Mouse (Mus musculus): ENCODE data around the gene Nars2.

Nars2 gene

DNA sequence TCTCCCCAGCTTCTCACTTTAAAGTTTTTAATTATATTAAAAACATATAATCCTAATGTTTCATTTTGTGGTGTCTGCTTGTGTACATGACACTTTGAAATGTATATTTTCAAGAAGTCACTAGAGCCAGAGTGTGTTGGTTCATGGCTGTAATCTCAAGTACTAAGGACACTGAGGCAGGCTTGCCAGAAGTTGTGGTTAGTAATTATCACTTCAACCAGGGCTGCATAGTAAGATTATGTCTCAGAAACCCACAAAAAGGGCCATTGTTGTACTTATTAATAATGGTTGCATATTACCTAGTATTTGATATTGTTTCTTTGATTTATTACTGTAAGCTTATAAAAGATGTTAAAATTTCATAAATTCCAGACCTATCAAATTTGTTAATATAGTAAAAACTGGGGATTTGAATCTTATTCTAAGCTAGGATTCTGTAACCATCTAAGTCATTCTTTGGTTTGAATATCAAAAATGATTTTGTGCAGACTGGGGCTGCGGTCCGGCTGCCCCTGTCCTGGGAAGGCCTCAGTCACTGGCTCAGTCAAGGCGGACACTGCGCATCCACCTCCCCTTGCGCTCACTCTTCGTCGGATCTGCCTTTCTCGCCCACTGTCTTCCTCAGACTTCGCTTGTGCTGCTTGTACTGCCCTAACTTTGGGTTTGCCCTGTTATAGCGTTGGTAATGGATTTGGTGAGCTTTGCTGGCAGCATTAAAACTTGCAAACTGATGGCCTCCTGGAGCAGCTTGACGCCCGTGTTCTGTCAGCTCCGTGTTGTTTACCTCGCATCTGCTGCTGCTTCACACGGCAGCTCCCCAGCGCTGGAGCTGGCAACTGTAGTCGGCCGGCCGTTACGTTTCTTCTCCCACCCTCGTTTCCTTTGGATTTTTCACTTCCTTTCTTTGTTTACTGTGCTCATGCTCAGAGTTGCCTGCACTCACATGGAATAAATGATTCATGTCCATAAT is 20.0 kb downstream of the Nars2 start:
- DNase-seq: peak; percentile 31 to 59

DNA sequence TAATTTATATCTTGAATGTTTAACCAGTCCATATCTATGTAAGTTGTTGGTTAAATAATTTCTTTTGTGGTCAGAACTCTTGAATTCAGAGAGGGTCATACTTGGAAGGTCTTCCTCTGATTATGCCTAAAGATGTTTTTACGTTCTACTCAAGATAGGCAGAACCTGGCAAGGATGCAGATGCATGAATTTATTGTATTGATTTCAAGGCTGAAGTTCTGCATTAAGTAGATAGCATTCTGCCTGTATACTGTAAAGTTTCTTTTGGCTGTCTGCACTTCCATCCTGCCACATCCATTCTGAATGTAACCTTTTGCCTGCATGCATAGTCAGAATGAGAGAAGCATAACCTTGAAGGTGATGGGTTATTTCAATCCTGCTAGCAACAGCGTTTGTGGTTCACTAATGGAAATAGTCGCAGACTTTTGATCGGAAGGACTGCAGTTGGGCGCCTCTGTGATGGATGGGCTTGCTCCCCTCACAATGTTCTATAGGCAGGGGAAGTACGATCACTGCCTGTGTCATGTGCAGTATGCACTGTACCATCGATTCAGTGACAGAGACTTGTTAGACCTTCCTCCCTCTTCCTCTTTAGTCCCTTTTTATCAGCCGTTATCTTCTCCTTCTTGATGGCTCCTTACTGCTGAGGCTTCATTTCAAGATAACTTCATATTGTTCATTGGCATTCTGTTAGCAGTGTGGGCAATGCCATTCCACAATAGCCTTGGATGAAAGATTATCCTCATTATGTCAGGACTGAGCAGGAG is 21.0 kb downstream of the Nars2 start:
- no peak for DNase-seq

DNA sequence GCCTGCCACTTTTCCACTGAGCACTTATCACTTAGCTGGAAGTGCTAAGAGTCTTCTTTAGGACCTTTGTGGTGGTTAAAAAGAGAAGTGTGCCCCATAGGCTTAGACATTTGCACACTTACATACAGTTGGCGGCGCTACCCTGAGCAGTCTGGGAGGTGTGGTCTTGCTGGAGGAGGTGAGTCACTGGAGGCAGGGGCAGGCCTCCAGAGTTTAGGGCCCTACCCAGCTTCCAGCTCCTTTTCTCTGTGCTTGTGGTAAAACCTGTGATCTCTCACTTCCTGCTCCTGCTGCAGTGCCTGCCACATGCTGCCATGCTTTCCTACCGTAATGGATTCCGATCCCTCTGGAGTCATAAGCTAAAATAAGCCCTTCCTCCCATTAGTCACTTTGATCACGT is 24.6 kb downstream of the Nars2 start:
- no peak for DNase-seq

DNA sequence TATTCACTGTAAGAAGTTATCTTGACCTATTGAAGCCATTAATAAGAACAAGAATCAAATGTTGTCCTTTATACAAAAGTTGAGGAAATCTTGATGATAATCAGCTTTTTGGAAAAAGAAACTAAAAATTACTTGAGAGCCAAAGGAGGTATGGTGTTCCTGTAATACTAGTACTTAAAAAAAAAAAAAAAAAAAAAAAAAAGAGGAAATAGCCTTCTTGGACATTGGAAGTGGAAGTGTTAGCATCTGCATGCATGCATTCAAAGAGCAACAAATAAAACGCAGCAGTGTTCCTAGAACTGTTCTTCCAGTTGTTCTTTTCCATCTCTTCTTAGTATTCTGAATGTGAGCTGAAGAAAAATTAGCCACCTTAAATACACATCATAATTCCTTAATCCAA is 25.9 kb downstream of the Nars2 start:
- DNase-seq: no peak

DNA sequence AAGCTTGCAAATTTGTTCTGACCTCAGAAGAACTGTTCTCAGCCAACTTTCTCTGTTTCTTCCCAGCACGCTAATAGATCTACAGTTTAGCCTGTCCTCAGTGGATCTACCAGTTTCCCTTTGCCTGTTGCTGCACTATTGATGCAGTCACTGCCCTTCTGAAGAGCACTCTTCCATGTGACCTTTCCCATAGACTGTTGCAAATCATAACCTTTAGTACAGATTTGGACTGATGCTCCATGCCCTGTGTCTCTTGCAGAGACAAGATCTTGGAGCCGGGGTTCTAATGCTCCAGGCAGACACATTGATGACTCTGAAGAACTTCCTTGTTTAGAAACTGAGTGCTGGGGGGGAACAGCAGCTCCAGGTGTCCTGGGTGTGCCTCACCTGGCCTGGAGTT is 30.1 kb downstream of the Nars2 start:
- no peak for DNase-seq

DNA sequence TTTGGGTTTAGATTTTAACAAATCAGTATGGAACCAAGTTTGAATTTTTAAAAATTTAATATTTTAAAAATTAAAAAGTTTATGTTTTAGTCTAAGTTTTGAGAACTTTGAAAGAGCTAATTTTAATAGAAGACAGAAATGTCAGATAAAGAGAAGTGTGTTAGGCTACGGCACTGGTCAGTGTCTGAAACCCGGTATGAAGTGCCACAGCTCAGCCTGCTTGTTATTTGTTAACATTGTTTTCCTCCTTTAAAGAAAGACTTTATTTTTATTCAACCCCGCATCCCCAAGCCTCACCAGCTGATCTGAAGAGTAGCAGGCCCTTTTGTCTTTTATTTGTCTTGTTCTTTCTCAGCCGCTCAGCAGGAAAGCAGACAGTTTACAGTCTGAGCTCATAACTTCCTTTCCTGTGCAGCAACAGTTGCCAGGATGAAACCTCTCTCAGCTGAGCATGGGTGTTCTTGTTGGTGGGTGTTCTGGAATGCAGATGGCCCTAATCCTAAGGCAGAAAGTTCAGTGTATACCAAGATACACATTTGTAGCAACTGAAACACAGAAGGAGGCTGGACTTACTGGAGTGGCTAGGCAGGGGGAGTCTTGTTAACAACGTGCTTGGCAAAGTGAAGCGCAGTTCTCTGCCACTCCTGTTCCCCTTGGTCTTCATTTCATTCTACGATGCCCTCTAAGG is 32.5 kb downstream of the Nars2 start:
- peak; percentile 38 to 55 for DNase-seq

DNA sequence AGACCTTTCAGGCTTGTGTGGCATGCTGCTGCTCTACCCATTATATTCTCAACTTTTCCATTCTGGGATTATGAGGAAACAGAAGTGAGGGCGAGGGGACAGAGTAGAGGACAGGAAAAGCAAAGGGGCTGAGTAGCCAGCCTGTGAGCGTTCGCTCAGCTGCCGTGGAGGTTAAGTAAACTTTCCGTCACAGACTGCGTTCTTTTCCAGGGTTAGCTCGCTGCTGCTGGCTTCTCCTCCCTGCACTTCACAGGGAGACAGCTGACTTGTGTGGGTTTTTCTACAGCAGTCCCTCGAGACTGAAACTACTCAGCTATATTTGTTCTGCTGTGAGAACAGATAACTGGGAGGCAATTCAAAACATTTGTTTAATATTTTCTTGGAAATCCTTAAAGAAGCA is 34.5 kb downstream of the Nars2 start:
- DNase-seq: peak; percentile 48 to 59

DNA sequence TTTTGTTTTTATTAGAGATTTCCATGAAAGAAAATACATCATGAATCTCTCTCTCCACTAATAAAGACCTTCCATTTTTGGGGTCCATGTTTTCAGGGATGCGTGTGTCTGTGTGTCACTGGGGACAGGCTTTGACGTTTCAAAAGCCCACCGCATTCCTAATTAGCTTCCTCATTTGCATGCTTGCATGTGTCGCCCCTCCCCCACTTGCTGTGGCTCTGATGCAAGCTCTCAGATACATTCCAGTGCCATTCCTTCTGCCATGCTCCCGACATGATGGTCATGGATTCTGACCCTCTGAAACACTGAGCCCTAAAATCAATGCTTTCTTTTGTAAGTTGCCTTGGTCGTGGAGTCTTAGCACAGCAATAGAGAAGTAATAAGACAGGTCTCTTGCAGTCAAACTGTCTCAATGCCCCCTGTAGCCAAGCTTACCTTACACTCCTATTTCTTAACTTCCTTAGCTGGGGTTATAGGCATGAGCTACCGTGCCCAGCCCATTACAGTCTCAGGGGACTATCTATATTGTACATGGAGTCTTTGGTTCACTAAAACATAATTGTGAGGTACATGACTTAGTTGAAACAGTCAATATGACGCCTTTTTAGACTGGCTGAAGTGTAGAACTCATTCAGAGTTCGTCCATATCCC is 35.6 kb downstream of the Nars2 start:
- no peak for DNase-seq

DNA sequence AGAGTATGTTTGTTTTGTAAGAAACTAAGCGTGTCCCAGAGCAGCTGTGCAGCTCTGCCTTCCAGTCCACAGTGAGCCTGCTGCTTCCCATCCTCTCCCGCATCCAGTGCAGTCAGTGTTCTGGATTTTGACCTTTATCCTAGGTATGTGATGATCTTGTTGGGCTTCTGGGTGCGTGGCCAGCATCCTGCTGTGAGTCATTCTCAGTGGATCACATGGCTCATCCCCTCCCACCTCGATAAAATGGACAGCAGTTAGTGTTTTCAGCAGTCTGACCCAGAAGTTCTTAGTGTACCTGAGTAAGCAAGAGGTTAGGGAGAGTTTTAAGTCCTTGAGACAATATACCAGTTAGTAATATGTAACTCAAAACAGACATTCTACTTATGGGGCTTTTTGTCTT is 36.4 kb downstream of the Nars2 start:
- no peak for DNase-seq

DNA sequence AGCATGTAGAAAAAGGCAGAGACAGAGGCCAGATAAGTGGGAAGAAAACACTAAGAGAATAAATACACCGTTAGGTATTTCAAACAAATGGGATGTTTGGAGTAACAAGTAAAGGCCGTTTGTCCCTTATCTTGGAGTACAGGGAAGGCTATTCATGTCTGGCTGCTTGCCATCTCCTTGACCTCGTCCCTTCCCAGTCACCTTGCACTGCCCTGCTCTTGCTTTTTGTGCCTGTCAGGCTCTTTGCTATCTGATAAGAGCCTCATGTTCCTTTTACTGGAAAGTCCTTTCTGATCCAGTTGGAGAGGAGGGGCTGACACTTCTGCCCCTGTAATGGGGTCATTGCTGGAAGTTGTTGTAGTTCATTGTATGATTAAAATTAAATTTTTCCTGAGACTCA is 61.7 kb downstream of the Nars2 start:
- DNase-seq: peak; percentile 31 to 47

DNA sequence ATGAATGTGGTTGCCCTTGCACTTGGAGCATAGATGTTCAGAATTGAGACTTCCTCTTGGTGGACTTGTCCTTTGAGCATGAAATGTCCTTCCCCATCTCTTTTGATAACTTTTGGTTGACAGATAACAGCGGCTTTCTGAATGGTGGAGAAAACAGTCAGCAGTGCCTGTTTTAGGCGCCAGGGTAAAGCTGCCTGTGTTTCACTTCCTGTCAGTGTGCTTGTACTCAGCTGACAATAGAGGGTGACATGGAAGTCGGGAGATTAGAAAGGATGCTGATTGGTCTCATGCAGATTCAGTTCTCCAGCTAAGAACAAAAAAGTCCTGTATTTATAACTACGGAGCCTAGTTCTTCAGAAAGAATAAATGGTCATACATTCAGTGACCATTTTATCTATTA is 66.7 kb downstream of the Nars2 start:
- DNase-seq: peak in 1 of 2 experiments; percentile 8

DNA sequence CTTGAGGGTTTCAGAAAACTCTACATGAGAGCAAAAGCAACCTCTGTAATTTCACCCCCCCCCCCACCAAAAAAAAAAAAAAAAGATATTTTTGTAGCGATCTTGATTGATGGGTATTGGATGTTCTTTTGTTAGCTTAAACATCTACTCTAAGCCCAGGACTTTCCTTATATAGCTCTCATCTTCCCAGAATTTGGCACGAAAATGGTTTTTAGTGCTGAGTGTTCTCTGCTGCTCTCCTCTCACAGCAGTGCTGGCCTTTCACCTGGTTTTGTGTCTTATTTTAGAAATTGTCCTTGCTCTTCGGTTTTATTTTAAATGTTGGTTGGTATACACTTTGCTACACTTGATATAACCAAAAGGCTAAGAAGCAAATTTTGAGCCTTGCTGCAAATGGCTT is 67.1 kb downstream of the Nars2 start:
- DNase-seq: no peak

DNA sequence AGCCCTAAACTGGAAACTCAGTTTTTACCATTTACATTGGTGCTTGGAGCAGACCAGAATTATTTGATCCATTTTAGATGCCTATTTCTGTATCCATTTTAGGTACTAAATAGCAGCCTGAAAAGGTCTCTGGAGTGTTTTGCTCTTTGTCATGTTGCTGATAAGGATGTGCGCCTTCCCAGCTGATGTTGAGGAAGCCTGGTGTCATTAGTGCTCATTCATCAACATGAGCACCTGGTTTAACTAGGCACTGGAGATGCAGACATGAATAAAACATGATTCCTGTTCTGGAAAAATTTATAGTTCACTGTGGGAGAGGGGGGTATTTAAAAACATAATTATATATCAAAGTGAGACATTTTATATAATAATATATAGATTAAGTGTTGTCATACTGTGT is 68.0 kb downstream of the Nars2 start:
- no peak for DNase-seq

DNA sequence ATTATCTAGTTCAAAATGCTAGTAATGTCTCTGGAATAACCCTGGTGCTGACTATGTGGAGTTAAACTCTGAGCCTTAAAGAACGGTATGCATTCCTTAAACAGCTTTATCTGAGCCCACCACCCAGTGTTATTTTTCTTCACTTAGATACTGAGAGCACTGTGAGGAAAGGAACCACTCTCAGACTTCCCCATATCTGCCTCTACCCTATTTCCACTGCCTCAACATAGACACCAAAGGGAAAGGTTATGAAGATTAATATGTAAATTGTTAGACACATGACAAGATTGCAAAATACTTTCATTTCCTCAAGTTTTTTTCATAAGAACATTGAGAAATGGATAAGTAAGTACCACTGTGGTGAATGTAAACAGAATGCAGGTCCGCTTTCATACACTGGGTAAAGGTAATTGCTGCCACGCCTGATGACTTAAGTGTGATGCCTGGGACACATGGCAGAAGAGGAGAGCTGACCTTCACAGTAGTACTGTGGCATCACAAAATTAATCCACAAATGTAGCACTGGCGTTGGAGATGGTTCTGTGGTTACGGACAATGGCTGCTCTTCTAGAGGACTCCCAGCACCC is 75.6 kb downstream of the Nars2 start:
- no peak for DNase-seq

DNA sequence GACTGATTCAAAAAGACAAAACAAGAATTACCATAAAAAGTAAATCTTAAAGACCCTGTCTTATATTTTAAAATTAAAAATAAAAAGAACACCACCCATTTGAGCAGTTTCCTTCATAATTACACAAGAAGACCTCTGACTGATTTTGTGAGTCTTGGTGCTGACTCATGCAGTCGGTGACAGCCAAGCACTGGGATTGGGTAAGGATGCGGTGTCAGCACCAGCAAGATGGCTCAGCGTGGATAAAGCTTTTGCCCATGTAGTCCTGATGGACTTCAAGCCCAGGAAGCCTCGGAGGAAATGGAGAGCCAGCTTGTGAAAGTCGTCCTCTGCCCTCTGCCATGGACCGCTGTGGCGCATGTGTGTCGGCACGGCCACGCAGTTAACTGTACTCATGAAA is 77.8 kb downstream of the Nars2 start:
- DNase-seq: peak; percentile 12 to 21

DNA sequence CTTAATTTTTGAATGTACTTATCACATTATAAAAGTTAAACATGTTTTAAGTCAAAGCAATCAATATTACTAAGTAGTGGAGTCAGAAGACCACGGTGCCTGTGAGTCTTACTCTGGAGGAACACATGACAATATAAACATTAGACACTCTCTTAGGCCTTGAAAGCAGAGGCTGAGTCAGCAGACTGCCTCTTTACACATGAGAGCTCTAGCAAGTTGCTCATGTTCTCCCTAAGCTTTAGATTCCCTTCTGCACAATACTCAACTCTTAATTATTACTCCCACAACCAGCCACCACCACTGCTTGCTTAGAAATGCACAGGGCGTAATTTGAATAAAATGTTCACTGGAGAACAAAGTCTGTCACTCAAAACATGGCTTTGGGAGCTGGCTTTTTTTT is 81.1 kb downstream of the Nars2 start:
- DNase-seq: no peak

DNA sequence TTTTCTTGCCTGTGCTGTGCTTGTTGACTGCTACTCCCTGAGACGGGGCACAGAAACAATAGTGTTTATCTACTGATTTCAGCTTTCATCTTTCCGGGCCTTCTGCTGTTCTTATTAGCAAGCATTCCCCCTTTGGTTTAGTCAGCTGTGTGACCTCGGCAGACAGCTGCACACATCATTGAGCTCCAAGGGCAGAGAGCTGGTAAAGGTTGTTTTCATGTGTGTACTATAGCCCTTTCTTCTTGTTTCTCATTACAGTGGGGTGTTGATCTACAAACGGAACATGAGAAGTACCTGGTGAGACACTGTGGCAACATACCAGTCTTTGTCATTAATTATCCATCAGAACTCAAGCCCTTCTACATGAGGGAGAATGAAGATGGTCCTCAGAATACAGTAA is 88.3 kb downstream of the Nars2 start:
- no peak for DNase-seq

DNA sequence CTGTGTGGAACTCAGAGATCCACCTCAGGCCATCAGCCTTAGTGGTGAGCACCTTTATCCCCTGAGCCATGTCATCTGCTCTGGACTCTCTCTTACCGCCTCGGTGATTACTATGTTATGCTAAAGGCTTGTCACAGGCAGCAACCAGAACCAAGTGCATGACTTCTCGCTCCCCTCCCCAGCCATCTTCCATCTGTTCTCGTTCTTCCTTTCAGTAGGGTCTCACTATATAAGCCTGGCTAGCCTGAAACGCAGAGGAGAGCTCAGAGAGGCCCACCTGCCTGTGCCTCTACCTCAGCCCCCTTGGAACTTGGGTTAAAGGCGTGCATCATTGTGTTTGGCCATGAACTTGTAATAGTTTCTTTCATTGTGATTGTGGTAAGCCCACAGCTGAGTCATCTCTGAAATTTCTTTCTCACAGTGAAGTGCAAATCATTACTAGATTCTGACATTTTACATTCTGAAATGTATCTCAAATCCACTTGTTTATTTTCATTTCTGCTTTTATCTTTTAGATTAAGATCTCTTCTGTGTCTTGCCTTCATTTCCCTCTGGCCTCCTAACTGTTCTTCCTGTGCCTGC is 90.7 kb downstream of the Nars2 start:
- DNase-seq: no peak

DNA sequence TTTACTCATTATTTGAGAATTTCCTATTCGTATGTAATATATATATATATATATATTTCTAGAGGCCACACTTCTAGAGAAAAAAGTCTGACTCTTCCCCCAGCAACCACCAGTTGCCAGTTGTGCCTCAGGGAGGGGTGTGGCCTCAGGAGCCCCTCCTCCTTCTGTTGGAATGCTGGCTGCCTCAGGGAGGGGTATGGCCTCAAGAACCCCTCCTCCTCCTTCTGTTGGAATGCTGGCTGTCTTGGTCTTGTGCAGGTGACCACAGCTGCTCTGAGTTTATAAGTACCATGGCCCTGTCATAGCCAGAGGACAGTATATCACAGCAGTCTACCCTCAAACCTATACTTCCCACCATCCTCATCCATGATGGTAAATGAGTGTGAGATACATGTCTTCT is 91.7 kb downstream of the Nars2 start:
- DNase-seq: peak; percentile 8 to 28

DNA sequence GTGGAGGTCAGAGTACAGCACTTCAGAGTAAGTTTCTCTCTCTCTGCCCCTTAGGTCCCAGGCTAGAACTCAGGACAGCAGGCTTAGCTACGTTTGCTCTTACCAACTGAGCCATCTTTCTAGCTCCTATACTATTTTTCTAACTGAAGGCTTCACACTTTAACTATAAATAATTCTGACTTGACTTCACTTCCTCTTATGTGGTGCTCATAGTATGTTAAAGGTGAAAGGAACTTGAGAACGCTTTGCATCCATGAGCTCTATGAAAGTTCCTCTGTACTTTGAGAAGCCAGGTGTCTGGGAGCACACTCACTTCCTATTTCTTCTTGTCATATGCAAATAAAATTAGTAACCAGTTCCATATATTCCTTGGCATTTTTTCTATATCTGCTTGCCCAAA is 109.7 kb downstream of the Nars2 start:
- no peak for DNase-seq

DNA sequence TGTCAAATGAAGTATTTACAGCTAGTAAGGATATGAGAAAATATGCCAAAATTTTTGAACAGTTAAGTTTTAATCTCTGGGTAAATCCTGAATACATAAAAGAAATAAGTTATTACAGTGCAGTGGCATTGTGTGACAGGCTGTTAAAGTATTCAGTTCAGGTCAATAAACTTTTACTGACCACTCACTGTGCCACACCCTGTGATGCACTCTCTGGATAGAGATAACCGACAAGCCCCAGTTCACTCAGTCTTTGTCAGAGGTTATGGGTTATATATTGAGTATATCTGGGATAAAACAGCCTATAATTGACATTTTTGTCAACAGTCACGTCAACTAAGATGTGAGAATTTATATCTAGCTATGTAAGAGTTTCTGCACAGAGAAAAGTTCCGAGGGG is 120.2 kb downstream of the Nars2 start:
- no peak for DNase-seq

DNA sequence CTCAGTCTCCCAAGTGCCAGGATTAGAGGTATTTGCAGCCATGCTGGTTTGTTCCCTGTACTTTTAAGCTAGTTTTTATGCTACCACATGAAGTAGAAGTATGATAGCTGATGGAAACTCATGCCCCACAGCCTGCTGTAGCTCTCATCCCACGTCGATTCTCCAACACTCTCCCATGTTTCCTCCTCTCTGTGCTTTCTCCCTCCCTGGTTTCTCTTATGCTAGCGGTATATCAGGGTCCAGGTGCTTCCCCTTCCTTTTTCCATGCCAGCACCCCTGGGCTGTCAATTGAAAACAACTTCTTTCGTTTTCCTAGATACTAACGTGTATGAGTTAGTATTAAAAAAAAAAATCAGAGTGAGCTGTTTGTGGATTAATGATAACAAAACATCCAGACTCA is 120.8 kb downstream of the Nars2 start:
- no peak for DNase-seq

All from lung, postnatal 4 days (tissue).